Mouse (Mus musculus): ENCODE data around the gene Nrgn.

GRCm38 (mm10) chr9:37593690-37594089 lies 41.0 kb upstream of the Nrgn start:
- TF ChIP-seq POLR2A (IDR thresholded peaks at IDR 0.05; ENCODE audit: extremely low read depth, insufficient read depth, low read length) (no peak), CTCF (IDR thresholded peaks at IDR 0.05; ENCODE audit: extremely low read depth, insufficient read depth, low read length) (no peak)
